Mouse (Mus musculus) layer of hippocampus, adult 18-20 months (tissue): ENCODE results near the gene Pnpla8. TPM values are rescaled to one million over a fixed set of nuclear protein-coding genes. Genes with fewer than 3 reads are reported as not detected.
"Not testable (repeated sequence)": the region's sequence is repeated elsewhere in the genome, so short reads cannot be mapped to it uniquely, and the experiment has no call there.

ENCODE experiments used
- DNase-seq, 2 experiments: peaks; one replicate each; pipeline ENCODE4 v3.0.0; 2022; ENCODE audit warnings: low spot score in 2 of 2
- total RNA-seq, 2 experiments: library from RNA; stranded (reverse); gene quantifications; 2 replicates each; pipeline ENCODE4 v1.2.3; 2021

The Pnpla8 gene
- total RNA-seq, 2 experiments from 2014 or later = 122 to 123 TPM

DNA sequence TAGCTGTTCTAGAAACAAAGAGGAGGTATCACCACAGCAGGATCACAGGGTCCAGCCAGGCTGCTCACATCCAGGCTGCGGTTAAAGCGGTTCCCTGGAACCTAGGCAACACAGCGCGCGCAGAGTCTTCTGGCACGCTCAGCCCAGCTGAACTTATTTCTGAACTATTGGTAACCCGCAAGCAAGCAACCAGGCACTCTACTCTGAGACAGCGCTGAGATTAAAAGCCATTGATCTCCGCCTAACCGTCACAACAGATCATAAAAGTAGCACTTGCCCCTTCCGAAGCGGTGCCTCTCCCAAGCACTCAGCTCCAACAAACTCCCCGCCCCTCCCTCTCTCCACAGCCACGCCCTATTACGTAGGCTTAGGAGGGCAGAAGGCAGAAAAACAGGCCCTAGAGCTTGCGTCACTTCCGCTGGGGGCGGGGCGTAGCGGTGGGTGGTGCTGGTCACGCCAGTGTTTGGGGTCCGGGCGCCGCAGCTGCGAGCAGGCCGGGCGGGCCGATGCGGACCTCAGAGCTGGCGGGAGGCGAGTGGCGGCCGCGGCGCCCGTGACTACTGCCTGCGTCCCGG, 47.6 kb downstream of the Pnpla8 start:
- DNase-seq = peak; percentile 98 to 99

DNA sequence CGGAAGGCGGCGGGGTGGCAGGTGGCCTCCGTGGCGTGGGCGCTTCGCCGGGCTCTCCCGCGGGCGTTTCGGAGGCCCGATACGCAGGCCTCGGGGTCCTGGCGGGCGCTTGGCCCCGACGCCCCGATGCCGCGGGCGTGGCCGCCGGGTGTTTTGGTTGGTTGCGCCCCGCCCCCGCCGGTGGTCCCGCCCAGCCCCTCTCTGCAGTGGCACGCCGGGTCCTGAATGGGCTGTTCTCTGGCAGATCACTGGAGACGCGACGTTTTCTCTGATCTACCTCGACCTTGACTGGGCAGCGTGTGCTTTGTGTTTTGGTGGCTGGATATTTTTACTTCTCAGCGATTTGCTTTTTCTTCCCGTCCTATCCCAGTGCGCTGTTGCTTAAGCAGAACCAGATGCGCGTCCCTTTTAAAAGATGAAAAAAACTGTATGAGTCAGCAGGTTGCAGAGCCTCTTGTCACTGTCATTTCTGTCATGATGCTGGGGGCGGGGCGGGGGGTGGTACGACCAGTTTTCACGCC, 48.2 kb downstream of the Pnpla8 start:
- peak in 1 of 2 experiments; percentile 76 for DNase-seq

DNA sequence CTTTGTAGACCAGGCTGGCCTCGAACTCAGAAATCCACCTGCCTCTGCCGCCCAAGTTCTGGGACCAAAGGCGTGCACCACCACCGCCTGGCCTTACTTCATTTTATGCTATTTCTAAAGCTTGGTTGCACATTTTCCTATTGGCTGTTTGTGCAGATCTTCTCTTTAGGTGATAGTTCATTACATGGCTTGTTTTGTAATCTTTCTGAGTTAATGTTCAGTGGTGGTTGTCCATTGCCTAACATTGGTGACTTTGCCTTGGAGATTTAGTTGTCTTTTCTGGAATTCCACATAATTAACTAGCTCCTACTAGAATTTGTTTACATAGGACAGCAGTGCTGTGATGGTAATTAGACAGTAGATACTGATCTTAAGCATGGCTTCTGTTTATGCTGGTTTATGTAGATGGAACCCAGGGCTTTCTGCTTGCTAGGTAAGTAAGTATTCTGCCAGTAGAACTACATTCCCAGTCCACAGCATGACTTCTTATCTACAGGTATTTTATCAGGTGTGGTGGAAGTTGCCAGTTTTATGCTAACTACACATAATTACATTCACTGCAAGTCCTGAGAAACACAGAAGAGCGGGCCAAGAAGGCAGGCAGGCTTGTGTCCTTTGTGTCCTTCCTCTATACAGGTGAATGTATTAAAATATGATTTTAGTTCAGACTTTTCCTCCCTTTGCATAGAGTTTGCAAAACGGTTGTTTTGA, 53.1 kb downstream of the Pnpla8 start:
- no peak for DNase-seq

DNA sequence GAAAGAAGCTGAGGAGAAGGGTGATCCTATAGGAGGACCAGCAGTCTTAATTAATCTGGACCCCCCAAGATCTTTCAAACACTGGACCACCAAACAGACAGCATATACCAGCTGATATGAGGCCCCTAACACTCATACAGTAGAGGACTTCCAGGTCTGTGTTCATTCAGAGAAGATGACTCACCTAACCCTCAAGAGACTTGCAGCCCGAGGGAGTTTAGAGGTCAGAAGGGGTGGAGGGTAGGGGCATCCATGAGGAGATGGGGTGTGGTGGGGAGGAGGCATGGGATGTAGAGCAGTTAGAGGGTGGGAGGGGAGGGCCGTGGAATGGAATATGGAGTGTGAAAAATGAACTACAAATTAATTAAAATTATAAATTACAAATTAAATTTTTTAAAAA, 59.0 kb downstream of the Pnpla8 start:
- not testable (repeated sequence) for DNase-seq

- no peak for DNase-seq
These were observed 60.4 kb downstream of the Pnpla8 start for GRCm38 (mm10) chr12:44281534-44281933.

DNA sequence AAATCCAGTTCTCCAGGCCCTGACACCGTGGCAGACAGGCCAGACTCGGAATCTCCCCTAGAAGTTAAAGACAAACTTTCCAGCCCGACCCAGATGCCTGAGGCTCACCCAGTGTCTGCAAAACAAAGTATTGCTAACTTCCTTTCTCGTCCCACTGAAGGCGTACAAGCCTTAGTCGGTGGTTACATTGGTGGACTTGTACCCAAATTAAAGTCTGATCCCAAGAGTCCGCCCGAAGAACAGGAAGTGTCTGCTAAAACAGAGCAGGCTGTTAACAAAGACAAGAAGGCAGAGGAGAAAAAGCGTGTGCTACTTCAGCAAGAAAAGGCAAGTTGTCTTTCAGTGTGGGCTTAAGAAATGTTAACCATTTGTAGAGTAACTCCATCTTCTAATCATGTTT, 62.2 kb downstream of the Pnpla8 start:
- no peak for DNase-seq

- DNase-seq = no peak
These were observed 65.8 kb downstream of the Pnpla8 start for GRCm38 (mm10) chr12:44286992-44287391.

- peak; percentile 40 to 87 for DNase-seq
These were observed 71.1 kb downstream of the Pnpla8 start for GRCm38 (mm10) chr12:44292281-44292680.

DNA sequence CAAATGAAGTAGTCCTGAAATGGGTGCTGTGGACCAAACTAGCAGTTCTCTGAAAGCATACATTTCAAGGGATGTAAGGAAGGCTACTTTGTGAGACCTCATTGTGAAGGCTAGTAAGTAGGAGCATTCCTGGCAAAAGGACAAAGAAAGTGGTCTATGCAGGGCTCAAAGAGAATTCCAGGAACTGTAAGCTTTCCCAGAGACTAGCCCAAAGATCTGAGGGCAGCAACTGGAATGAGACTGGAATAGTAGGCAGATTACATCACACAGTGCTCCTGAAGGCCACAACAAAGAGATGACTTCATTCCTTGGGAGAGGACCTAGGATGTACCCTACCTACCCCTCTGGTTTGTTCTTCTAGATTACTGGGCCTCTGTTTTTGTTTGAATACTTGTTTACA, 79.6 kb downstream of the Pnpla8 start:
- no peak for DNase-seq

DNA sequence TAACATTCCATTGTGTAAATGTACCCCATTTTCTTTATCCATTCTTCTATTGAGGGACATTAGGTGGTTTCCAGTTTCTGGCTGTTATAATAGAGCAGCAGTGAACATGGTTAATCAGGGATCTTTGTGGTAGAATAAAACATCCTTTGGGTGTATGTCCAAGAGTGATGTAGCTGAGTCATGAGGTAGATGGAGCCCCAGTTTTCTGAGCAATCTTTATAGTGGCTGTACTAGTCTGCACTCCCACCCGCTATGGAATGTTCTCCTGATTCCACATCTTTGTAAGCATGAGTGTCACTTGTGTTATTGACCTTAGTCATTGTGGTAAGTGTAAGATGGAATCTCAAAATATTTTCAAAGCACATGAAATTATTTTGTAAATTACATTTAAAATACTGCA, 82.8 kb downstream of the Pnpla8 start:
- no peak for DNase-seq

DNA sequence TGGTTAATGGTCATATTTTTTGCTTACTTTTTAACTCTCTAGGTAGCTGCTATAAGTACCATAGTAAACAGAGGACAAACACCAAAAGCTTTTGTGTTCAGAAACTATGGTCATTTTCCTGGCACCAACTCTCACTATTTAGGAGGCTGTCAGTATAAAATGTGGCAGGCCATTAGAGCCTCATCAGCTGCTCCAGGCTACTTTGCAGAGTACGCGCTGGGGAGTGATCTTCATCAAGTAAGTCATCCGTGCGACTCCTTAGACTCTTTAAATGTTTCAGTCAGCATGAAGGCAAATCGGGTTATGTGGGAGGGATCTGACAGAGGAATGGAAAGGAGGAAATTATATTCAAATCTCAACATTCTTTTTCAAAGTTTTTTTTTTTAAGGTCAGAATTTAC, 83.7 kb downstream of the Pnpla8 start:
- DNase-seq = no peak

- DNase-seq = no peak
These were observed 87.1 kb downstream of the Pnpla8 start for GRCm38 (mm10) chr12:44308221-44308620.

DNA sequence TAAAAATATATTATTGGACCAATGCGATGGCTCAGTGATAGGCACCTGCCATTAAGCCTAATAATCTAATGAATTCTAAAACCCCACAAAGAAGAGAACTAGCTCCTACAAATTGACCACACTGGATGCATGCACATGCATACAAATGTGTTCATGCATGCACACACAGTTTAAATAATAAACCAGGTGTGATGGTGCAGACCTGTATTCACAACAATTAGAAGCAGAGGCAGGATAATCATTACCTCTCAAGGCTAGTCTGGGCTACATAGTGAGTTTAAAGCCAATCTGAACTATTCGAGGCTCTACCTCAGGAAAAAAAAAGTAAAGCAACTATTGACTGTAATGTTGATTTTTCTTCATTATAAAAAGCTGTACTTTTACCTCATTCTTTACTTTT, 94.0 kb downstream of the Pnpla8 start:
- DNase-seq = no peak

DNA sequence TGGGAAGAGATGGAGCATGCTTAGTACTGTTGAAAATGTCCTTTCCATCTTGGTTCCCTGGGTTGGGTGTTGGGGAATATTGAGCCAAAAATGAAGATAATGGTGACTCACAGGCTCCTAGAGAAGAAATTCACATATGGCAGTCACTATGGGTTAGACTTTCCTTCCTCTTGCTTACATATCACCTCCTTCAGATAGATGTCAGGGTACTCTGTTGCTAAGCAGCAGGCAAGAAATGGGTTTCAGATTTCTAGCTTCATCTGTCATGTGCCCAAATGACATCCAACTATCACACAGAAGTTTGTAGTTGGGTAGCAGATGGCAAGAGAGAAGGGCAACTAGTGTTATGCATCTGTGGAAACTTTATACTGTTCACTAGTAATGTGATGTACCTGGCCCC, 103.9 kb downstream of the Pnpla8 start:
- DNase-seq = peak in 1 of 2 experiments; percentile 70

- DNase-seq = peak in 1 of 2 experiments; percentile 49
These were observed 106.3 kb downstream of the Pnpla8 start for GRCm38 (mm10) chr12:44327452-44327851.

GRCm38 (mm10) chr12:44328381-44329315, 107.5 kb downstream of the Pnpla8 start, which contains the start of gene Nrcam:
TSS of gene Nrcam (plus strand) at chr12:44328885.
- peak; percentile 64 to 76 for DNase-seq

- peak; percentile 64 to 80 for DNase-seq
These were observed 108.4 kb downstream of the Pnpla8 start for GRCm38 (mm10) chr12:44329316-44330215.

GRCm38 (mm10) chr12:44330216-44330719, 109.1 kb downstream of the Pnpla8 start:
- peak in 1 of 2 experiments; percentile 44 for DNase-seq

DNA sequence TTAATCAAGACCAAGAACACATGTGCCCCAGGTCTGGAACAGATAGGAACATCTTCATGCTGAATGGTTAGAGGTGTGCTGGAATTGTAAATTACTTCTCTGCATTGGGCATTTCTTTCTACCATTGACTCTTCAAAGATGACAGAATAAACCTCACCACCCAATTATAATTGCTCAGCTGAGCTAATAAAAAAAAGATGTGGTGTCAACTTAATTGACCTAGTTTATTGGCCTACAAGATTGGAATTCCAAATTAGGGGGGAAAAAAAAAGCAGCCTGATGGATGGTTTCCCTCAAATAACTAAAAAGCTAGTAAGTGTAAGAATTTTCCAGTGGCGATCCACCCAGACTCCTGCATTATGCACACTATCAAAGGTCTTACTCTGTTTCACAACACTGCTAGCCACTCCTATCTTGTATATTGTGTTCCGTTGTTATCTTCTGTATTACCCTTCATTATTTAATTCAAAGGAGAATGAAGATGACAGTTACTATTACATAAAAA, 116.0 kb downstream of the Pnpla8 start:
- no peak for DNase-seq

- DNase-seq = no peak
These were observed 117.0 kb downstream of the Pnpla8 start for GRCm38 (mm10) chr12:44338195-44338622.
